Mouse (Mus musculus) forebrain, postnatal 0 days (tissue): Measurements from ENCODE around the gene Dtx4. TPM values are rescaled to one million over a fixed set of nuclear protein-coding genes. Genes with fewer than 3 reads are reported as not detected.
"Not testable (repeated sequence)": the region's sequence is repeated elsewhere in the genome, so short reads cannot be mapped to it uniquely, and the experiment has no call there.

Experiments used
- ATAC-seq: fragments of 200-750 bp; cut with Nextera tagmentation; 2 replicates; pipeline ENCODE4 v1.8.0; 2017; ENCODE audit warnings: mild to moderate bottlenecking, moderate library complexity
- DNase-seq: peaks from one replicate; pipeline ENCODE4 v3.0.0-alpha.2; 2015
- H3K27ac ChIP-seq: fragments of 300-500 bp; sonication (generic); 2 replicates; pipeline ENCODE4 v1.5.1; 2014; ENCODE audit warnings: low read depth, mild to moderate bottlenecking, antibody characterized with exemption, low read length, moderate library complexity, mixed read lengths
- H3K27me3 ChIP-seq: fragments of 300-500 bp; sonication (generic); 2 replicates; pipeline ENCODE4 v1.6.1; 2014; ENCODE audit warnings: mild to moderate bottlenecking, low read length, mixed read lengths; ENCODE audit not compliant: insufficient read depth
- H3K36me3 ChIP-seq: fragments of 300-500 bp; sonication (generic); 2 replicates; pipeline ENCODE4 v1.6.1; 2014; ENCODE audit warnings: mild to moderate bottlenecking, moderate library complexity; ENCODE audit not compliant: insufficient read depth
- H3K4me1 ChIP-seq: fragments of 300-500 bp; sonication (generic); 2 replicates; pipeline ENCODE4 v1.6.1; 2014; ENCODE audit warnings: antibody characterized with exemption; ENCODE audit not compliant: insufficient read depth
- H3K4me2 ChIP-seq: fragments of 300-500 bp; sonication (generic); 2 replicates; pipeline ENCODE4 v1.6.1; 2014; ENCODE audit warnings: low read depth, mild to moderate bottlenecking, moderate library complexity
- H3K4me3 ChIP-seq: fragments of 300-500 bp; sonication (generic); 2 replicates; pipeline ENCODE4 v1.5.1; 2014; ENCODE audit warnings: low read depth, low read length, mixed read lengths
- H3K9ac ChIP-seq: fragments of 300-500 bp; sonication (generic); 2 replicates; pipeline ENCODE4 v1.6.1; 2014; ENCODE audit warnings: mild to moderate bottlenecking
- H3K9me3 ChIP-seq: fragments of 300-500 bp; sonication (generic); 2 replicates; pipeline ENCODE4 v1.6.1; 2016; ENCODE audit warnings: low read length
- CTCF ChIP-seq: sonication (generic); IDR thresholded peaks from 2 replicates; pipeline ENCODE4 v1.5.1; 2016; ENCODE audit warnings: antibody characterized with exemption, control low read depth, low read depth
- WGBS: fragments of 180-500 bp; shearing (Covaris S2); extraction: QIAGEN DNeasy Blood & Tissue Kit; methylation state at CpG from one replicate; pipeline ENCODE4 v1.1.7; 2014; 5-methylcytosine and 5-hydroxymethylcytosine counted together
- polyA plus RNA-seq: library from polyadenylated mRNA; unstranded; fragments of >200 nt; fragmentation: Nextera tagmentation; extraction: Ambion mirVana; gene quantifications from 2 replicates; pipeline ENCODE4 v1.2.1, GENCODE M21; 2015
- total RNA-seq: library from RNA; depleted of rRNA; stranded (reverse); fragments of >200 nt; gene quantifications from 2 replicates; pipeline ENCODE4 v1.2.3, GENCODE M21; 2014; rRNA removed

Dtx4 gene
- total RNA-seq (43.2 and 48.8 TPM in 2 replicates), polyA plus RNA-seq (20.6 and 21.2 TPM in 2 replicates)

GRCm38 (mm10) chr19:12501370-12502347 is at the start of gene Dtx4:
Gene Dtx4, minus strand, starts transcription at chr19:12501454.
- under 1% methylated on average over 68 of the region's 80 CpGs for WGBS
- no peaks in the 10 kb centered on the region for H3K27me3 ChIP-seq
- H3K27ac ChIP-seq, result peak within 1 kb of the TSS; percentile 91
- no peaks in the 10 kb centered on the region for H3K9me3 ChIP-seq
- peak; percentile 94 for DNase-seq
- ATAC-seq, result peak; percentile 91
- peak; percentile 94 for TF ChIP-seq CTCF
- peak within 1 kb of the TSS; percentile 95 for H3K9ac ChIP-seq
- H3K4me3 ChIP-seq, result peak within 1 kb of the TSS; percentile 80
- peaks cover 14% of the 10 kb centered on the region for H3K4me1 ChIP-seq
- no peaks in the 10 kb centered on the region for H3K36me3 ChIP-seq
- peak within 1 kb of the TSS; percentile 79 for H3K4me2 ChIP-seq

GRCm38 (mm10) chr19:12550005-12550942 is 49.0 kb upstream of the Dtx4 start:
- Histone ChIP-seq H3K9me3 (no peaks in the 10 kb centered on the region), H3K4me1 (no peaks in the 10 kb centered on the region), H3K4me2 (no peak overlapping the region), H3K27ac (no peak overlapping the region), H3K36me3 (no peaks in the 10 kb centered on the region), H3K9ac (no peak overlapping the region), H3K27me3 (no peaks in the 10 kb centered on the region), H3K4me3 (no peak overlapping the region)
- 65% methylated on average over 5 of the region's 5 CpGs for WGBS
- DNase-seq, result no peak
- no peak for TF ChIP-seq CTCF
- ATAC-seq, result no peak

- Histone ChIP-seq H3K36me3 (no peaks in the 10 kb centered on the region), H3K27me3 (no peaks in the 10 kb centered on the region), H3K4me1 (no peaks in the 10 kb centered on the region), H3K4me2 (no peak overlapping the region), H3K9ac (no peak overlapping the region), H3K9me3 (no peaks in the 10 kb centered on the region), H3K27ac (no peak overlapping the region), H3K4me3 (no peak overlapping the region)
- ATAC-seq (no peak), DNase-seq (no peak)
- 87% methylated on average over 5 of the region's 5 CpGs for WGBS
- peak; percentile 26; the same call in 1 of the 2 replicates for TF ChIP-seq CTCF
Observed at GRCm38 (mm10) chr19:12549166-12549565, 47.9 kb upstream of the Dtx4 start.

GRCm38 (mm10) chr19:12545440-12545839 is 44.2 kb upstream of the Dtx4 start, which contains the start of gene Fam111a:
Gene Fam111a, plus strand, starts transcription at chr19:12545740.
- not testable (repeated sequence) for H3K9ac ChIP-seq, H3K4me2 ChIP-seq
- 98% methylated on average over 11 of the region's 11 CpGs for WGBS

GRCm38 (mm10) chr19:12541644-12542043 is 40.4 kb upstream of the Dtx4 start:
- no peaks in the 10 kb centered on the region for H3K27me3 ChIP-seq
- no peak for TF ChIP-seq CTCF
- WGBS, result 34% methylated on average over 2 of the region's 2 CpGs
- DNase-seq, result no peak
- H3K27ac ChIP-seq, result no peak overlapping the region
- H3K36me3 ChIP-seq, result no peaks in the 10 kb centered on the region
- no peaks in the 10 kb centered on the region for H3K4me1 ChIP-seq
- no peak overlapping the region for H3K4me3 ChIP-seq
- H3K4me2 ChIP-seq, result no peak overlapping the region
- no peaks in the 10 kb centered on the region for H3K9me3 ChIP-seq
- ATAC-seq, result no peak
- H3K9ac ChIP-seq, result no peak overlapping the region

More at GRCm38 (mm10) chr19:12545440-12545839, 44.2 kb upstream of the Dtx4 start, which contains the start of gene Fam111a:
- not testable (repeated sequence) for H3K4me3 ChIP-seq, H3K36me3 ChIP-seq, H3K27me3 ChIP-seq, H3K27ac ChIP-seq, H3K9me3 ChIP-seq, DNase-seq, H3K4me1 ChIP-seq, ATAC-seq

DNA sequence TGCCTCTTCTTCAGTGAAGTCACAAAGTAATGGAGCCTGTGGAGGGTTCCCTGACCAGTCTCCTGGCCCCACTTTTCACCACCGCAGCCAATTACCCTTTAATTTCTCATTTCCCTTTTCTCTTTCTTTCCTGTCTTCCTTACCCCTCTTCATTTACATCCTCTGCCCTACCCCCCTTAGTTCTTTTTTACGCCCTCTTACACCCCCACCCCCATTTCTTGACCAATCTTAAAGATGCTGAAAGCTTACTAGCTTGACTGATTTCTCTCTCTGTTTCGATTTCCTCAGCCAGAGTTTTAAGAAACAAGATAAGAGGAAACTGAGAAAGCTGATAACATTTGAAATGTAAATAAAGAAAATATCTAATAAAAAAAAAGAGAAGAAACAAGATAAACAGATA is 39.5 kb upstream of the Dtx4 start:
- no peak overlapping the region for H3K4me3 ChIP-seq
- H3K27me3 ChIP-seq, result no peaks in the 10 kb centered on the region
- no peaks in the 10 kb centered on the region for H3K36me3 ChIP-seq
- no peaks in the 10 kb centered on the region for H3K4me1 ChIP-seq
- DNase-seq (no peak), ATAC-seq (no peak)
- TF ChIP-seq CTCF, result no peak
- H3K9ac ChIP-seq, result no peak overlapping the region
- H3K27ac ChIP-seq, result no peak overlapping the region
- WGBS, result 70% methylated on average over 3 of the region's 3 CpGs
- H3K4me2 ChIP-seq, result no peak overlapping the region
- H3K9me3 ChIP-seq, result no peaks in the 10 kb centered on the region
